Comparison of ENCODE assay signal across 9 mouse cellular contexts in the genomic region with DNA sequence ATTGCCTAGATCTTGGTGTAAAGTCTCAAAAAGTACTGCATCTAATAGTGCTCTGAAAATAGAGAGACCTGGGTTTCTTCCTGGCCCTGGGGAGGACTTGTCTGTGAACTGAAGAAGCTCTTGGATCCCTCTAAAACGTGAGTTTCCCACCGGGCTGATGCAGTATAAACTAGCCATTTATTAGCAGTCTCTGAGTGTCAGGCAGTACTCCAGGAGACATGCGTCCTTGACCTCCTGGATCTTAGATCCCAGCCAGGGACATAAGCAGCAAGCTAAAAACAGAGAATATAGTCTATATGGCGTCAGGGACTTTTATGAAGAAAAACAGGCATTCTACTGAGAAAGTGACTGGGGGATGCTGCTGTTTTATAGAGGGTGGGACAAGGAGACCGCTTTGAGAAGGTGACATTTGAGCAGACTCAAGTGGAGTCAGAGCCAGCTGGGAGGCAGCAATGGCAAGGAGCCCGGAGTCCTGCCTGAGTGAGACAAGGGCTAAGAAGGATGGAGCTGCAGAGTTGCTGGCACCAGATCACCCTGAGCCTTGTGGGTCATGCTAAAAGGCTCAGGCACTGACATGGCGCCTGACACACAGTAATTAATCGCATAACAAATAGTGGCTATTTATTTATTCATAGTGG.
DNase-seq lines count a peak whose midpoint lies in the region; ATAC-seq lines count a peak whose summit lies in the region.
"Had no signal": no experiment of that assay in that cellular context is flagged by ENCODE, and none has a peak within 500 bp of the region (broad histone marks: within the 10 kb centered on the region; RNA-seq: fewer than 3 reads in every experiment).

No protein-coding gene starts in this region.

- peak; percentile 18 for DNase-seq in gastrocnemius, postnatal 25 days
- no peak for DNase-seq in gastrocnemius, adult 8-10 months (ENCODE audit: low spot score in 2 of 2)
- peak; percentile 74 for DNase-seq in adipocyte (ENCODE audit: low spot score)
- DNase-seq in cerebellum, postnatal 14 days, result peak; percentile 67 to 70
- DNase-seq in lung, postnatal 4 days, result peak; percentile 21 to 69
- DNase-seq in urinary bladder, adult 2 months (ENCODE audit: low spot score), result no peak

- H3K4me2 ChIP-seq in kidney, embryonic 16.5 days (replicated peaks; ENCODE audit: low read depth, low read length), result no peak overlapping the region

- no peak overlapping the region for H3K4me3 ChIP-seq in kidney, embryonic 16.5 days (ENCODE audit: low read length)
- H3K4me3 ChIP-seq: myocyte had no signal

- no peaks in the 10 kb centered on the region for H3K27me3 ChIP-seq in kidney, embryonic 16.5 days (ENCODE audit: insufficient read depth, low read length)

- 71% methylated on average over 8 of the region's 8 CpGs for WGBS in kidney, embryonic 16.5 days

- no peak overlapping the region for H3K9ac ChIP-seq in kidney, embryonic 16.5 days (replicated peaks; ENCODE audit: low read length)

- peaks cover 14% of the 10 kb centered on the region; the same call in 1 of the 2 replicates for H3K4me1 ChIP-seq in kidney, embryonic 16.5 days (ENCODE audit: insufficient read depth, low read length)

- H3K27ac ChIP-seq in kidney, embryonic 16.5 days (ENCODE audit: low read length), result 0 out of 2 replicates have a peak overlapping the region, but pooled peaks have one; percentile 8

- H3K36me3 ChIP-seq in kidney, embryonic 16.5 days (ENCODE audit: insufficient read depth, low read length), result peaks cover 9% of the 10 kb centered on the region

- H3K9me3 ChIP-seq in kidney, embryonic 16.5 days (ENCODE audit: low read length), result no peaks in the 10 kb centered on the region

- ATAC-seq in kidney, embryonic 16.5 days (ENCODE audit: low FRiP score, low TSS enrichment), result no peak
- ATAC-seq in erythroblast, adult 5-6 weeks (replicated peaks; ENCODE audit: low FRiP score, poor library complexity, severe bottlenecking), result no peak

Comparison
In these comparisons a context has a peak if more than half of its experiments do, and no peak if none do; other contexts are left out.
1. DNase-seq: peak in gastrocnemius, postnatal 25 days (single experiment), adipocyte (single experiment), cerebellum, postnatal 14 days (2 of 2) and lung, postnatal 4 days (2 of 2); none in gastrocnemius, adult 8-10 months (0 of 2) and urinary bladder, adult 2 months (single experiment).